Mouse (Mus musculus): Measurements from ENCODE around the gene Chadl.

DNA sequence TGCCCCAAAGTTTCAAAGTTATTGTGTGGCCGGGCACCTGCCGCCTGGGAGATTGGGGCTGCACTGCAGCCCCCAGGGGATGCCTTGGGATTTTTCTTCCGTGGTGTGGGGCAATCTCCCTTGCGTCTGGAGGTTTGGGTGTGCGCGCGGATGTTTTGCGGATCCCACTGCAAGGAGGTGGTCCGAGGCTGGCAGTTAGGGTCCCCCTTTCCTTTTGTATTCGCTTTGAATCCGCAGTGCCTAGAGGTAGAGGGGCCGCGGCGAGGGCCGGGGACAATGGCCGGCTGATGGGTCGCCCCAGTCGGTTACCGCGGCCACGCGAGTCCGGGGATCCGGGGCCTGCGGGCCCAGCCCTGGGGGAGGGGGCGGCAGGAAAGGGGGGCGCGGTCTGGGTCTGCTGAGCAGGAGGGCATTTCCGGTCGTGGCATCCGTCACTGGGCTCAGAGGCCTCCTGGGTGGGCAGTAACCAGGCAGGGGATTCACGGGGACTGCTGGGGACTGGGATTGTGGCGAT is 48.6 kb upstream of the Chadl start:
- TF ChIP-seq CTCF (IDR thresholded peaks at IDR 0.05; ENCODE audit: low read depth) (no peak), EP300 (optimal IDR thresholded peaks at IDR 0.05) (peak; percentile 53)
